Mouse (Mus musculus) small intestine, adult 2 months (tissue): ENCODE measurements at regions not wholly inside any gene's neighbourhood (a gene's known extent, or its start where the extent isn't known, plus 50 kb on each side); places are given as distances from the start of the nearest gene placed in this dataset.

Source experiments
- CTCF ChIP-seq: fragments of 200-500 bp; IDR thresholded peaks from 2 replicates; pipeline ENCODE4 v1.5.1; 2012; ENCODE audit warnings: low read depth, mild to moderate bottlenecking, control low read depth, inconsistent platforms, low read length, moderate library complexity, mixed read lengths; ENCODE audit not compliant: insufficient replicate concordance, insufficient read length; ENCODE audit errors: extremely low read depth
- POLR2A ChIP-seq: fragments of 200-500 bp; IDR thresholded peaks from 2 replicates; pipeline ENCODE4 v1.6.1; 2012; ENCODE audit warnings: low read depth, mild to moderate bottlenecking, control low read depth, inconsistent platforms, low read length, moderate library complexity

- TF ChIP-seq CTCF (no peak), POLR2A (no peak)
These were observed 96.5 kb upstream of the Qrfpr start for GRCm38 (mm10) chr3:36318635-36319034.
